Mouse (Mus musculus) small intestine, adult 2 months (tissue): ENCODE measurements around the gene Comt.

Source experiments
- CTCF ChIP-seq: fragments of 200-500 bp; IDR thresholded peaks from 2 replicates; pipeline ENCODE4 v1.5.1; 2012; ENCODE audit warnings: low read depth, mild to moderate bottlenecking, control low read depth, inconsistent platforms, low read length, moderate library complexity, mixed read lengths; ENCODE audit not compliant: insufficient replicate concordance, insufficient read length; ENCODE audit errors: extremely low read depth
- POLR2A ChIP-seq: fragments of 200-500 bp; IDR thresholded peaks from 2 replicates; pipeline ENCODE4 v1.6.1; 2012; ENCODE audit warnings: low read depth, mild to moderate bottlenecking, control low read depth, inconsistent platforms, low read length, moderate library complexity

GRCm38 (mm10) chr16:18416837-18417236, 9.8 kb downstream of the Comt start:
- TF ChIP-seq CTCF (no peak), POLR2A (no peak)
